In the genomic region with DNA sequence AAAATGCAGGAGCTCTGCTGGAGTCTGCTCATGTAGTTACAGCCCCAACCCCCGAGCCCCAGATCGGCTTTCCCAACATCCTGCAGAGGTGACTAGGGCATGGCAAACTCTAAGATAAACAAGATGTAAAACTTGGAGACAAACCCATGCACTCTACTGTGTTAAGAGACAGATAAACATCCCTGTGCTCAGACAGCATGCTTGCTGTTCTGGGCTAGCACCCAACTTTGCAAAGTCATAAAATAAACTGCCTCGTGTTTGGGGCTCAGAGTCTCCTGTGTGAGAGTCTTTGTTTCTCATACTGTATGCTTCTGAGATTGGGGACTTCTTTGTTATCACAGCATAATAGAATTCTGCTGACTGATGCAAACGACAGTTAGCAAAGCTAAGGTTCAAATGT, we compare ENCODE assay signal across 28 mouse cellular contexts. TPM values are rescaled to one million over a fixed set of nuclear protein-coding genes. Genes with fewer than 3 reads are reported as not detected.
DNase-seq lines count a peak whose midpoint lies in the region; ATAC-seq and TF ChIP-seq lines count a peak whose summit lies in the region.
"Had no signal": no experiment of that assay in that cellular context is flagged by ENCODE, and none has a peak within 500 bp of the region (broad histone marks: within the 10 kb centered on the region; RNA-seq: fewer than 3 reads in every experiment).

No protein-coding gene starts in this region.

- ATAC-seq in intestine, embryonic 15.5 days = 0 out of 2 replicates have a peak, but pooled peaks have one; percentile 6
- no peak for ATAC-seq in intestine, postnatal 0 days
- peak; percentile 36; the same call in 1 of the 2 replicates for ATAC-seq in lung, embryonic 16.5 days (ENCODE audit: low read depth)
- peak; percentile 46 for ATAC-seq in megakaryocyte-erythroid progenitor cell, adult 5-6 weeks (replicated peaks; ENCODE audit: low FRiP score, low TSS enrichment, poor library complexity, severe bottlenecking)
- no peak for ATAC-seq in liver, embryonic 11.5 days (replicated peaks; ENCODE audit: low FRiP score)
- ATAC-seq: forebrain, embryonic 15.5 days; hindbrain, postnatal 0 days had no signal

- DNase-seq in lung, postnatal 10 days = no peak
- DNase-seq in adipocyte (ENCODE audit: low spot score) = peak; percentile 46
- no peak for DNase-seq in cerebellum, adult 11 months
- DNase-seq in liver, embryonic 11.5 days (ENCODE audit: low spot score) = no peak
- DNase-seq: adrenal gland, adult 8-10 months; adrenal gland, postnatal 25 days; cerebellum, adult 2 months; cerebellum, postnatal 10 days; cerebellum, postnatal 36 days; embryo, embryonic 11 days; gastrocnemius, postnatal 10 days; gastrocnemius, postnatal 36 days; heart, adult 2 months; heart, postnatal 14 days; heart, postnatal 4 days had no signal

- H3K36me3 ChIP-seq in intestine, embryonic 15.5 days = no peaks in the 10 kb centered on the region
- H3K36me3 ChIP-seq in intestine, postnatal 0 days (ENCODE audit: control insufficient read depth, insufficient read depth) = no peaks in the 10 kb centered on the region
- H3K36me3 ChIP-seq in lung, embryonic 16.5 days (ENCODE audit: control insufficient read depth, insufficient read depth, low read length) = no peaks in the 10 kb centered on the region
- H3K36me3 ChIP-seq in liver, embryonic 11.5 days (ENCODE audit: control insufficient read depth, insufficient read depth, low read length) = no peaks in the 10 kb centered on the region
- H3K36me3 ChIP-seq: embryonic facial prominence, embryonic 10.5 days; embryonic facial prominence, embryonic 13.5 days; forebrain, embryonic 12.5 days; forebrain, embryonic 15.5 days; heart, embryonic 10.5 days; heart, embryonic 13.5 days had no signal

- H3K4me2 ChIP-seq in intestine, embryonic 15.5 days (replicated peaks) = no peak overlapping the region
- H3K4me2 ChIP-seq in intestine, postnatal 0 days (replicated peaks; ENCODE audit: low read depth) = no peak overlapping the region
- no peak overlapping the region for H3K4me2 ChIP-seq in lung, embryonic 16.5 days (ENCODE audit: low read depth, low read length)
- H3K4me2 ChIP-seq in liver, embryonic 11.5 days = no peak overlapping the region
- H3K4me2 ChIP-seq: embryonic facial prominence, embryonic 13.5 days; forebrain, embryonic 12.5 days; forebrain, embryonic 15.5 days; heart, embryonic 13.5 days; hindbrain, embryonic 14.5 days had no signal

- no peak overlapping the region for H3K9ac ChIP-seq in intestine, embryonic 15.5 days
- no peak overlapping the region for H3K9ac ChIP-seq in intestine, postnatal 0 days (ENCODE audit: low read depth, low read length)
- H3K9ac ChIP-seq in lung, embryonic 16.5 days (ENCODE audit: low read length) = no peak overlapping the region
- no peak overlapping the region for H3K9ac ChIP-seq in liver, embryonic 11.5 days (ENCODE audit: low read depth, low read length)
- H3K9ac ChIP-seq: embryonic facial prominence, embryonic 13.5 days; forebrain, embryonic 12.5 days; forebrain, embryonic 15.5 days; heart, embryonic 13.5 days; hindbrain, embryonic 14.5 days had no signal

- no peaks in the 10 kb centered on the region for H3K27me3 ChIP-seq in intestine, embryonic 15.5 days (replicated peaks)
- H3K27me3 ChIP-seq in intestine, postnatal 0 days (replicated peaks; ENCODE audit: control insufficient read depth, insufficient read depth, low read length) = no peaks in the 10 kb centered on the region
- no peaks in the 10 kb centered on the region for H3K27me3 ChIP-seq in lung, embryonic 16.5 days (ENCODE audit: control insufficient read depth, insufficient read depth, low read depth, low read length)
- H3K27me3 ChIP-seq in liver, embryonic 11.5 days (replicated peaks; ENCODE audit: control insufficient read depth, insufficient read depth, low read length) = no peaks in the 10 kb centered on the region
- H3K27me3 ChIP-seq: embryonic facial prominence, embryonic 13.5 days; forebrain, embryonic 12.5 days; forebrain, embryonic 15.5 days; heart, embryonic 13.5 days had no signal

- H3K27ac ChIP-seq in intestine, embryonic 15.5 days = no peak overlapping the region
- H3K27ac ChIP-seq in intestine, postnatal 0 days (ENCODE audit: low read depth, low read length) = no peak overlapping the region
- H3K27ac ChIP-seq in lung, embryonic 16.5 days (ENCODE audit: low read length) = no peak overlapping the region
- no peak overlapping the region for H3K27ac ChIP-seq in liver, embryonic 11.5 days (ENCODE audit: low read depth, low read length)
- H3K27ac ChIP-seq: embryonic facial prominence, embryonic 10.5 days; embryonic facial prominence, embryonic 13.5 days; forebrain, embryonic 12.5 days; forebrain, embryonic 15.5 days; heart, adult 2 months; heart, embryonic 10.5 days; heart, embryonic 13.5 days; hindbrain, embryonic 14.5 days; hindbrain, postnatal 0 days had no signal

- no peaks in the 10 kb centered on the region for H3K4me1 ChIP-seq in intestine, embryonic 15.5 days (replicated peaks)
- no peaks in the 10 kb centered on the region for H3K4me1 ChIP-seq in intestine, postnatal 0 days (replicated peaks; ENCODE audit: control insufficient read depth, insufficient read depth, low read length)
- H3K4me1 ChIP-seq in lung, embryonic 16.5 days (replicated peaks; ENCODE audit: control insufficient read depth, insufficient read depth, low read length) = no peaks in the 10 kb centered on the region
- H3K4me1 ChIP-seq in liver, embryonic 11.5 days (replicated peaks; ENCODE audit: control insufficient read depth, insufficient read depth, low read length) = no peaks in the 10 kb centered on the region; the same call in 1 of the 2 replicates
- H3K4me1 ChIP-seq: embryonic facial prominence, embryonic 10.5 days; embryonic facial prominence, embryonic 13.5 days; forebrain, embryonic 12.5 days; forebrain, embryonic 15.5 days; heart, embryonic 10.5 days; heart, embryonic 13.5 days had no signal

- no peak overlapping the region for H3K4me3 ChIP-seq in intestine, embryonic 15.5 days (replicated peaks)
- no peak overlapping the region for H3K4me3 ChIP-seq in intestine, postnatal 0 days (ENCODE audit: low read depth, low read length)
- no peak overlapping the region for H3K4me3 ChIP-seq in lung, embryonic 16.5 days (ENCODE audit: low read length)
- H3K4me3 ChIP-seq in liver, embryonic 11.5 days (ENCODE audit: low read depth, low read length) = no peak overlapping the region
- H3K4me3 ChIP-seq: embryonic facial prominence, embryonic 10.5 days; embryonic facial prominence, embryonic 13.5 days; erythroblast, embryonic 14.5 days; forebrain, embryonic 12.5 days; forebrain, embryonic 15.5 days; heart, adult 2 months; heart, embryonic 10.5 days; heart, embryonic 13.5 days had no signal

- 41% methylated on average over 4 of the region's 4 CpGs for WGBS in intestine, embryonic 15.5 days
- 58% methylated on average over 4 of the region's 4 CpGs for WGBS in intestine, postnatal 0 days
- 50% methylated on average over 4 of the region's 4 CpGs for WGBS in lung, embryonic 16.5 days
- 75% methylated on average over 4 of the region's 4 CpGs for WGBS in liver, embryonic 11.5 days

- TF ChIP-seq CTCF in intestine, postnatal 0 days (IDR thresholded peaks at IDR 0.05; ENCODE audit: low read depth) = no peak

- no peaks in the 10 kb centered on the region for H3K9me3 ChIP-seq in intestine, embryonic 15.5 days
- no peaks in the 10 kb centered on the region for H3K9me3 ChIP-seq in intestine, postnatal 0 days (ENCODE audit: control insufficient read depth)
- H3K9me3 ChIP-seq in lung, embryonic 16.5 days (ENCODE audit: control insufficient read depth, low read length) = no peaks in the 10 kb centered on the region
- no peaks in the 10 kb centered on the region for H3K9me3 ChIP-seq in liver, embryonic 11.5 days (ENCODE audit: control insufficient read depth, low read length)
- H3K9me3 ChIP-seq: embryonic facial prominence, embryonic 10.5 days; forebrain, embryonic 12.5 days; forebrain, embryonic 15.5 days; heart, embryonic 10.5 days; heart, embryonic 13.5 days had no signal

RNA-seq across cellular contexts. Expression of gene Gnb4, which starts 36.4 kb away (rescaled TPM):
- 52.4 and 53.4 TPM in 2 replicates for polyA plus RNA-seq in intestine, embryonic 15.5 days (2015; fragmentation: Nextera tagmentation; extraction: Ambion mirVana)
- polyA plus RNA-seq in intestine, postnatal 0 days (2015; fragmentation: Nextera tagmentation; extraction: Ambion mirVana) = 31.5 and 31.8 TPM in 2 replicates
- polyA plus RNA-seq in lung, embryonic 16.5 days (2015; fragmentation: Nextera tagmentation; extraction: Ambion mirVana) = 83.1 and 89.1 TPM in 2 replicates
- total RNA-seq in megakaryocyte-erythroid progenitor cell, adult 5-6 weeks (2014; fragmentation: Nextera tagmentation) = 33.0 and 42.2 TPM in 2 replicates
- 31.4 and 57.6 TPM in 2 replicates for total RNA-seq in megakaryocyte-erythroid progenitor cell, adult 5-6 weeks (2017)
- polyA plus RNA-seq in liver, embryonic 11.5 days (2014; fragmentation: Nextera tagmentation; extraction: Ambion mirVana) = 24.9 and 27.2 TPM in 2 replicates

RNA-seq across cellular contexts. Expression of gene Actl6a, which starts 53.4 kb away (rescaled TPM):
- 131 and 144 TPM in 2 replicates for polyA plus RNA-seq in intestine, embryonic 15.5 days (2015; fragmentation: Nextera tagmentation; extraction: Ambion mirVana)
- 47.9 and 49.2 TPM in 2 replicates for polyA plus RNA-seq in intestine, postnatal 0 days (2015; fragmentation: Nextera tagmentation; extraction: Ambion mirVana)
- 152 and 155 TPM in 2 replicates for polyA plus RNA-seq in lung, embryonic 16.5 days (2015; fragmentation: Nextera tagmentation; extraction: Ambion mirVana)
- total RNA-seq in megakaryocyte-erythroid progenitor cell, adult 5-6 weeks (2014; fragmentation: Nextera tagmentation) = 132 and 148 TPM in 2 replicates
- total RNA-seq in megakaryocyte-erythroid progenitor cell, adult 5-6 weeks (2017) = 100 and 139 TPM in 2 replicates
- 195 and 196 TPM in 2 replicates for polyA plus RNA-seq in liver, embryonic 11.5 days (2014; fragmentation: Nextera tagmentation; extraction: Ambion mirVana)

Comparison
In these comparisons a context has a peak if more than half of its experiments do, and no peak if none do; other contexts are left out.
1. ATAC-seq: peak in intestine, embryonic 15.5 days (single experiment), lung, embryonic 16.5 days (single experiment) and megakaryocyte-erythroid progenitor cell, adult 5-6 weeks (single experiment); none in intestine, postnatal 0 days (single experiment) and liver, embryonic 11.5 days (single experiment).